Mouse (Mus musculus) heart, postnatal 0 days (tissue): ENCODE results near the gene Aldh3a1. TPM values are rescaled to one million over a fixed set of nuclear protein-coding genes. Genes with fewer than 3 reads are reported as not detected.

Experiments
- ATAC-seq: fragments of 200-750 bp; cut with Nextera tagmentation; 2 replicates; pipeline ENCODE4 v1.8.0; 2017; ENCODE audit warnings: low read depth, moderate number of reproducible peaks, moderate library complexity; ENCODE audit not compliant: insufficient read depth
- DNase-seq: peaks from one replicate; pipeline ENCODE4 v3.0.0-alpha.2; 2016; ENCODE audit warnings: low spot score
- H3K27ac ChIP-seq: fragments of 300-500 bp; sonication (generic); 2 replicates; pipeline ENCODE4 v1.5.1; 2014; ENCODE audit warnings: low read depth, mild to moderate bottlenecking
- H3K27me3 ChIP-seq: fragments of 300-500 bp; sonication (generic); 2 replicates; pipeline ENCODE4 v1.6.1; 2014; ENCODE audit warnings: low read length, mixed read lengths; ENCODE audit not compliant: control insufficient read depth, insufficient read depth
- H3K36me3 ChIP-seq: fragments of 300-500 bp; sonication (generic); replicated peaks from 2 replicates; pipeline ENCODE4 v1.6.1; 2014; ENCODE audit warnings: low read length, mixed read lengths; ENCODE audit not compliant: control insufficient read depth, insufficient read depth
- H3K4me1 ChIP-seq: fragments of 300-500 bp; sonication (generic); 2 replicates; pipeline ENCODE4 v1.6.1; 2014; ENCODE audit warnings: antibody characterized with exemption; ENCODE audit not compliant: control insufficient read depth, insufficient read depth
- H3K4me2 ChIP-seq: fragments of 300-500 bp; sonication (generic); 2 replicates; pipeline ENCODE4 v1.6.1; 2014; ENCODE audit warnings: low read depth, mild to moderate bottlenecking, low read length, moderate library complexity
- H3K4me3 ChIP-seq: fragments of 300-500 bp; sonication (generic); 2 replicates; pipeline ENCODE4 v1.5.1; 2014; ENCODE audit warnings: low read depth, low read length
- H3K9ac ChIP-seq: fragments of 300-500 bp; sonication (generic); replicated peaks from 2 replicates; pipeline ENCODE4 v1.6.1; 2014; ENCODE audit warnings: low read depth, low read length, mixed read lengths
- H3K9me3 ChIP-seq: fragments of 300-500 bp; sonication (generic); replicated peaks from 2 replicates; pipeline ENCODE4 v1.6.1; 2016; ENCODE audit warnings: low read length; ENCODE audit not compliant: control insufficient read depth
- CTCF ChIP-seq: IDR thresholded peaks from 2 replicates; pipeline ENCODE4 v1.5.1; 2016; ENCODE audit warnings: antibody characterized with exemption, control low read depth, low read depth
- EP300 ChIP-seq: IDR thresholded peaks from 2 replicates; pipeline ENCODE4 v1.6.1; 2016; ENCODE audit warnings: antibody characterized with exemption, low read depth
- WGBS: fragments of 180-500 bp; shearing (Covaris S2); extraction: QIAGEN DNeasy Blood & Tissue Kit; methylation state at CpG from one replicate; pipeline ENCODE4 v1.1.7; 2014; 5-methylcytosine and 5-hydroxymethylcytosine counted together
- polyA plus RNA-seq: library from polyadenylated mRNA; unstranded; fragments of >200 nt; fragmentation: Nextera tagmentation; extraction: Ambion mirVana; gene quantifications from 2 replicates; pipeline ENCODE4 v1.2.1, GENCODE M21; 2015
- total RNA-seq: library from RNA; depleted of rRNA; stranded (reverse); fragments of >200 nt; gene quantifications from 2 replicates; pipeline ENCODE4 v1.2.3, GENCODE M21; 2014; ENCODE audit warnings: low replicate concordance

Aldh3a1 gene
- total and polyA plus RNA-seq, 2 experiments from 2014 or later = 0.42 TPM; not detected in 1

GRCm38 (mm10) chr11:61174821-61175658 is 32.3 kb upstream of the Aldh3a1 start, which contains the start of gene Usp22:
Gene Usp22, minus strand, starts transcription at chr11:61175055.
- no peaks in the 10 kb centered on the region for H3K9me3 ChIP-seq
- no peaks in the 10 kb centered on the region for H3K36me3 ChIP-seq
- H3K4me1 ChIP-seq = peaks cover 9% of the 10 kb centered on the region; the same call in 1 of the 2 replicates
- no peak for TF ChIP-seq CTCF
- no peak for TF ChIP-seq EP300
- under 1% methylated on average over 69 of the region's 69 CpGs for WGBS
- peak within 1 kb of the TSS; percentile 88 for H3K4me2 ChIP-seq
- H3K27me3 ChIP-seq = no peaks in the 10 kb centered on the region
- ATAC-seq = peak; percentile 97
- H3K27ac ChIP-seq = peak within 1 kb of the TSS; percentile 96
- peak within 1 kb of the TSS; percentile 94 for H3K9ac ChIP-seq
- peak within 1 kb of the TSS; percentile 94 for H3K4me3 ChIP-seq
- peak; percentile 99 for DNase-seq

GRCm38 (mm10) chr11:61175778-61176177 is 31.6 kb upstream of the Aldh3a1 start:
- Histone ChIP-seq H3K4me1 (peaks cover 9% of the 10 kb centered on the region; the same call in 1 of the 2 replicates), H3K4me2 (peak overlapping the region; percentile 57), H3K27ac (no peak overlapping the region), H3K36me3 (no peaks in the 10 kb centered on the region), H3K4me3 (no peak overlapping the region), H3K27me3 (no peaks in the 10 kb centered on the region), H3K9ac (no peak overlapping the region), H3K9me3 (no peaks in the 10 kb centered on the region)
- DNase-seq (no peak), ATAC-seq (no peak)
- TF ChIP-seq CTCF (no peak), EP300 (no peak)
- 79% methylated on average over 5 of the region's 5 CpGs for WGBS

DNA sequence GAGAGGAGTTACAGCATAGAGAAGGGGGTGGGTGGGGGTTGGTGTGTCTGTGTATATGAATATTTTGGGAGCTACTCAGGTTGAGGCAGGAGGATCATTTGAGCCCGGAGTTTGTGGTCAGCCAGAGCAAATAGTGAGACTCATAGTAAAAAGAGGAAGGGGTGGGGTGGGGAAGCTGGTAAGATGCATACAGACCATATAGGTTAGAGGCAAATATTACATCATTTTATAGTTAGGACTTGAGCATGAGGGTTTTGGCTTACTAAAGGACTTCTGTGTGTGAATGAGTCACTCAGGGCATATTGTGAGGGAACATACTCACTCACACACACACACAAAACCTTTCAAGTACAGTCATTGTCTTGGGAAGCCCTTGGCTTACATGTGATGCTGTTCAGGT is 31.0 kb upstream of the Aldh3a1 start:
- H3K4me3 ChIP-seq = no peak overlapping the region
- ATAC-seq (no peak), DNase-seq (no peak)
- TF ChIP-seq EP300 (no peak), CTCF (no peak)
- no peak overlapping the region for H3K27ac ChIP-seq
- H3K9me3 ChIP-seq = no peaks in the 10 kb centered on the region
- H3K27me3 ChIP-seq = no peaks in the 10 kb centered on the region
- H3K4me2 ChIP-seq = no peak overlapping the region
- peaks cover 9% of the 10 kb centered on the region; the same call in 1 of the 2 replicates for H3K4me1 ChIP-seq
- WGBS = 74% methylated on average over 1 of the region's 1 CpGs
- no peaks in the 10 kb centered on the region for H3K36me3 ChIP-seq
- no peak overlapping the region for H3K9ac ChIP-seq

DNA sequence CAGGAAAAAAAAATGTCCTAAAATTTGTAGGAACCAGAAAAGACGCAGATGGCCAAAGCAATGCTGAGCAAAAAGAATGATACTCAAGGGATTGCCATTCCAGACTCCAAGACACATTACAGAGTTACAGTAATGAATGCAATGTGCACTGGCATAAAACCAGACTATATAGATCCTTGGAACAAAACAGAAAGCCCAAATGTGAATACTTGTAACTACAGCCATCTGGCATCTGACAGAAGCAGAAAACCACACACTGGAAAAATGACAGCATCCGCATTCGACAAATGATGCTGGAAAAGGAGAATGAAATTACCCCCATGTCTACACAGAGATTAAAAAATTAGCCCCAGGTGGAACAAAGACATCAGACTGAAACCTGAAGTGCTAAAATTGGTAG is 27.0 kb upstream of the Aldh3a1 start:
- WGBS = 80% methylated on average over 3 of the region's 3 CpGs
- ATAC-seq (no peak), DNase-seq (no peak)

GRCm38 (mm10) chr11:61181624-61182023 is 25.7 kb upstream of the Aldh3a1 start:
- no peak overlapping the region for H3K4me2 ChIP-seq
- DNase-seq (no peak), ATAC-seq (no peak)
- no peak overlapping the region for H3K9ac ChIP-seq
- H3K9me3 ChIP-seq = no peaks in the 10 kb centered on the region
- TF ChIP-seq CTCF (no peak), EP300 (no peak)
- H3K36me3 ChIP-seq = no peaks in the 10 kb centered on the region
- no peak overlapping the region for H3K27ac ChIP-seq
- no peaks in the 10 kb centered on the region for H3K27me3 ChIP-seq
- H3K4me3 ChIP-seq = no peak overlapping the region
- H3K4me1 ChIP-seq = no peaks in the 10 kb centered on the region

More for the DNA sequence above, 27.0 kb upstream of the Aldh3a1 start:
- Histone ChIP-seq H3K4me3 (no peak overlapping the region), H3K9ac (no peak overlapping the region), H3K4me2 (no peak overlapping the region), H3K27ac (no peak overlapping the region), H3K36me3 (no peaks in the 10 kb centered on the region), H3K27me3 (no peaks in the 10 kb centered on the region), H3K4me1 (no peaks in the 10 kb centered on the region; the same call in 1 of the 2 replicates), H3K9me3 (no peaks in the 10 kb centered on the region)
- TF ChIP-seq CTCF (no peak), EP300 (no peak)
